Mouse (Mus musculus) embryonic facial prominence, embryonic 11.5 days (tissue): Measurements from ENCODE around the gene Inha. TPM values are rescaled to one million over a fixed set of nuclear protein-coding genes. Genes with fewer than 3 reads are reported as not detected.
A peak's percentile ranks its signal among the peaks of the same experiment; 100 is the strongest.

Experiments used
- ATAC-seq: fragments of 200-750 bp; cut with Nextera tagmentation; replicated peaks from 2 replicates; pipeline ENCODE4 v1.8.0; 2017; ENCODE audit warnings: low read depth; ENCODE audit not compliant: insufficient number of reproducible peaks, low FRiP score, low TSS enrichment
- DNase-seq: peaks from one replicate; pipeline ENCODE4 v3.0.0-alpha.2; 2015; ENCODE audit warnings: low spot score
- H3K27ac ChIP-seq: fragments of 300-500 bp; sonication (generic); replicated peaks from 2 replicates; pipeline ENCODE4 v1.5.1; 2014; ENCODE audit warnings: mild to moderate bottlenecking, low read depth, low read length, control low read depth
- H3K27me3 ChIP-seq: fragments of 300-500 bp; sonication (generic); 2 replicates; pipeline ENCODE4 v1.6.1; 2014; ENCODE audit warnings: mild to moderate bottlenecking, low read length, moderate library complexity, mixed read lengths; ENCODE audit not compliant: control insufficient read depth, insufficient read depth
- H3K36me3 ChIP-seq: fragments of 300-500 bp; sonication (generic); replicated peaks from 2 replicates; pipeline ENCODE4 v1.6.1; 2014; ENCODE audit warnings: low read depth, mild to moderate bottlenecking, low read length, moderate library complexity, mixed read lengths; ENCODE audit not compliant: control insufficient read depth, insufficient read depth
- H3K4me1 ChIP-seq: fragments of 300-500 bp; sonication (generic); 2 replicates; pipeline ENCODE4 v1.6.1; 2014; ENCODE audit warnings: low read length, mixed read lengths; ENCODE audit not compliant: control insufficient read depth, insufficient read depth
- H3K4me2 ChIP-seq: fragments of 300-500 bp; sonication (generic); 2 replicates; pipeline ENCODE4 v1.6.1; 2014; ENCODE audit warnings: low read depth, mild to moderate bottlenecking, control low read depth, low read length, moderate library complexity
- H3K4me3 ChIP-seq: fragments of 300-500 bp; sonication (generic); 2 replicates; pipeline ENCODE4 v1.5.1; 2014; ENCODE audit warnings: low read depth, low read length, control low read depth
- H3K9ac ChIP-seq: fragments of 300-500 bp; sonication (generic); replicated peaks from 2 replicates; pipeline ENCODE4 v1.6.1; 2014; ENCODE audit warnings: mild to moderate bottlenecking, control low read depth, low read length
- H3K9me3 ChIP-seq: fragments of 300-500 bp; sonication (generic); replicated peaks from 2 replicates; pipeline ENCODE4 v1.6.1; 2016; ENCODE audit warnings: mild to moderate bottlenecking, low read length, inconsistent platforms, mixed read lengths; ENCODE audit not compliant: control insufficient read depth
- WGBS: fragments of 180-500 bp; shearing (Covaris S2); extraction: QIAGEN DNeasy Blood & Tissue Kit; methylation state at CpG from one replicate; pipeline ENCODE4 v1.1.7; 2014; 5-methylcytosine and 5-hydroxymethylcytosine counted together
- polyA plus RNA-seq: library from polyadenylated mRNA; unstranded; fragments of >200 nt; fragmentation: Nextera tagmentation; extraction: Ambion mirVana; gene quantifications from 2 replicates; pipeline ENCODE4 v1.2.1, GENCODE M21; 2014

Gene Inha
- polyA plus RNA-seq, 1 experiment from 2014 or later, result 1.9 TPM

DNA sequence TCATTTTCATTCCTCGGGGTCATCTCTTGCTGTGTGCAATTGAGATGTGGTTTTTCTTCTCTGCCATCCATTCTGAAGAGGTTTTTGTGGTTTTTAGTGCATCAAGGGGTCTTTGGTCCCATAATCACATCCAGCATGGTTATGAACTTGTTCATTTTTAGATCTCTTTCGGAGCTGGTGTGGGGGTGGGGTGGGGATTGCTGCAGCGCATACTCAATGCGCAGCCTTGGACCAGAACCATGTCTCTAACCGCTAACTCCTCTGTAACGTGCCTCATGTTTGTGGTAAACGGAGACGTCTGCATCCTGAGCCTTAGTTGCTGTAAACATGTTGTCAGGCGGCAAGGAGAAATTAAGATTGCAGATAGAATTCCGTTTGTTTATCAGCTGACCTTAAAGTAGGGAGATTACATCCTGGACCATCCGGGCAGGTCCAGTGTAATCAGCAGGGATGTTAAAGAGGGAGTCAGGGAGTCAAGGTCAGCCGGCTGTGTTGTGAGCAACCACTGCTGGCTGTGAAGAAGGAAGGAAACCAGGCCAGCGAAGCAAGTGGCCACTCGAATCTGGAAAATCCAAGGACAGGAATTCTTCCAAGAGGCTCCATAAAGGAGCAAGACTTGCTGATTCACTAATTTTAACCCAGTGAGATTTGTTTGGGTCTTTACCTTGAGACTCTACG is 10.0 kb downstream of the Inha start:
- ATAC-seq (no peak), DNase-seq (no peak)
- Histone ChIP-seq H3K36me3 (no peaks in the 10 kb centered on the region), H3K4me1 (no peaks in the 10 kb centered on the region), H3K4me3 (no peak overlapping the region), H3K4me2 (no peak overlapping the region), H3K27me3 (no peaks in the 10 kb centered on the region), H3K9ac (no peak overlapping the region), H3K27ac (no peak overlapping the region), H3K9me3 (no peaks in the 10 kb centered on the region)
- WGBS, result 76% methylated on average over 15 of the region's 15 CpGs

DNA sequence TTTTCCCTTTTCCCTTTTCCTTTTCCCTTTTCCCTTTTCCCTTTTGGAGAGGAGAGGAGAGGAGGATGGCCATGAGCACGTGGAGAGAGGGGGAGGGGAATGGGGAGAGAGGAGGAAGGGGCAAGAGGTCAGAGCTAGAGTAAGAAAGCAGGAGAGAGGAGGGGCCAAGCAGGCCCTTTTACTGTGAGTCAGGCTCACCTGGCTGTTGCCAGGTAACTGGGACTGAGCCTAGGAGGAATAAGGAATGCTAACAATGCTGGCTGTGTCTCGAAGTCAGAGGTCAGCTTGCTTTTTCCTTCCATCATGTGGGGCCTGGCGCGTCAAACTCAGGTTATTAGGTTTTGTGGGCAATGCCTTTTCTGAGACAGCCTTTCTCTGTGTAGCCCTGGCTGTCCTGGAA is 11.1 kb downstream of the Inha start:
- Histone ChIP-seq H3K4me3 (no peak overlapping the region), H3K9ac (no peak overlapping the region), H3K36me3 (no peaks in the 10 kb centered on the region), H3K27ac (no peak overlapping the region), H3K4me2 (no peak overlapping the region), H3K4me1 (no peaks in the 10 kb centered on the region), H3K27me3 (no peaks in the 10 kb centered on the region), H3K9me3 (no peaks in the 10 kb centered on the region)
- no peak for ATAC-seq
- peak; percentile 12 for DNase-seq
- 48% methylated on average over 4 of the region's 4 CpGs for WGBS

DNA sequence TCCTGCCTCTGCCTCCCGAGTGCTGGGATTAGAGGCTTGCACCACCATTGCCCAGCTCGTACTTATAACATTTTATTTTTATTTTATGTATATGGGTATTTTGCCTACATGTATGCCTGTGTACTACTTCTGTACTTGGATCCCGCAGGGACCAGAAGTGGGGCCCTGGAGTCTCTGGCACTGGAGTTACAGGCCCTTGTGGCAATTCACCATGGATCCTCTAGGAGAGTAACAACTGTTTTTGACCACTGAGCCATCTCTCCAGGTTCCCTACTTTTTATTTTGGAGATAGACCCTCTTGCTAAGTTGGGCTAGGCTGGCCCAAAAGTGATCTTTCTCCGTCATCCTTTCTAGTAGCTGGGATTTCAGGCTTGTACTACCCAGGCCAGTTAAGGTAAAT is 11.6 kb downstream of the Inha start:
- Histone ChIP-seq H3K27me3 (no peaks in the 10 kb centered on the region), H3K9me3 (no peaks in the 10 kb centered on the region), H3K27ac (no peak overlapping the region), H3K4me3 (no peak overlapping the region), H3K36me3 (no peaks in the 10 kb centered on the region), H3K4me1 (no peaks in the 10 kb centered on the region), H3K9ac (no peak overlapping the region), H3K4me2 (no peak overlapping the region)
- 88% methylated on average over 4 of the region's 4 CpGs for WGBS
- DNase-seq (no peak), ATAC-seq (no peak)

DNA sequence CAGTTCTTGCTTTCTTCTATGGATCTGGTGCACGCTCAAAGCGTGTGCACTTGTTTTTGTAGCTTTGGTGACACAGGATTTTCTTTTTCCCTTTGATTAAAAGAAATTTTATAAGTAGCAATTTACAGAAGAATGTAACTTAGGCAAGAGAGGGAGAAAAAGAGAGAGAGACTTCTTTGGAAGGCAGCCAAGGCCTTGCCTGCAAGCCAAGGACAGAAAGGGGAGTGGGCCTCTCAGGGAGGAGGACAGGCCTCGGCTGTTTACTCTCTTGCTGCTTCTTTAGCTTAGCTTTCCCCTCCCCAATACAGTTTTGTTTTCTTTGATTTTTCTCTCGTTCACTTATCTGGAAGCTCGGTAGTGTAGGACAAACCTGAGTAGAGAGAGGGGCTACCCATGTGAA is 12.7 kb downstream of the Inha start:
- WGBS, result 89% methylated on average over 5 of the region's 5 CpGs
- Histone ChIP-seq H3K4me2 (no peak overlapping the region), H3K27me3 (no peaks in the 10 kb centered on the region), H3K4me1 (no peaks in the 10 kb centered on the region), H3K36me3 (no peaks in the 10 kb centered on the region), H3K9me3 (no peaks in the 10 kb centered on the region), H3K9ac (no peak overlapping the region), H3K27ac (no peak overlapping the region), H3K4me3 (no peak overlapping the region)
- no peak for DNase-seq
- ATAC-seq, result no peak

DNA sequence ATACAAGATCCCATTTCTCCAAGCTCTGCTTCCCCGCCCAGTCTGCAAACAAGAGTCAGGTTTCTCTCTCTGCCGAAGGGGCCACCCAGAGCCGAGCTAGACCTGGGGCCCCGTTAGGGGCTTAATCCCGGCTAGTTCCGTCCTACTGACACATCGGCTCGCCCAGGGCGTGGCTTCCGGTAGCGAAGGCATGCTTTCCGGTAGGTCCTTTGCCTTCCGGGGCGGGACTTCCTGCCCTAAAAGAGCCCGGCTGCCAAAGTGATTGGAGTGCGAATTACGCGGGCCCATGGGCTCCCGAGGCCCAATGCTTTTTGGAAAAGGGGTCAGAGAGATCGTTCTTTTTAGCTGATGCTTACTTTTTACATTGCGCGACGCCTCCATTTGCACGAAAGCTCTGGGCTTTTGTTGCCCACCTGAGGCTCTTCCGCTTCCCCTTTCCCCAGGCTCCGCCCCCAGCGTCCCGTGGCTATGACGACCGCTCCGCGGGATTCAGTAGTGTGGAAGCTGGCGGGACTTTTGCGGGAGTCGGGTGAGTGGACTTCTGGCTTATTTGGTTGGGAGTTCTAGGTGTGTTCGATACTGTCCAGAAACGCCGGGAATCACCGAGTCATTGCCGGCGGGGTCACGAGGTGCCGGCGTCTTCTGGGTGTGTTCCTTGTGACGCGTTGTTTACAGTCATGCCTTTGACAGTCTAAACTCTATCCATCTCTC is 14.6 kb downstream of the Inha start, which contains the start of gene Stk11ip:
Gene Stk11ip (plus strand): TSS at position 209 of the 711 bp plus-strand sequence.
- Histone ChIP-seq H3K9me3 (no peaks in the 10 kb centered on the region), H3K9ac (peak within 1 kb of the TSS; percentile 64), H3K27me3 (no peaks in the 10 kb centered on the region), H3K36me3 (no peaks in the 10 kb centered on the region), H3K4me1 (no peaks in the 10 kb centered on the region), H3K27ac (peak within 1 kb of the TSS; percentile 89), H3K4me2 (peak within 1 kb of the TSS; percentile 55), H3K4me3 (peak within 1 kb of the TSS; percentile 59)
- DNase-seq (peak; percentile 99), ATAC-seq (peak; percentile 97)
- under 1% methylated on average over 46 of the region's 46 CpGs for WGBS

DNA sequence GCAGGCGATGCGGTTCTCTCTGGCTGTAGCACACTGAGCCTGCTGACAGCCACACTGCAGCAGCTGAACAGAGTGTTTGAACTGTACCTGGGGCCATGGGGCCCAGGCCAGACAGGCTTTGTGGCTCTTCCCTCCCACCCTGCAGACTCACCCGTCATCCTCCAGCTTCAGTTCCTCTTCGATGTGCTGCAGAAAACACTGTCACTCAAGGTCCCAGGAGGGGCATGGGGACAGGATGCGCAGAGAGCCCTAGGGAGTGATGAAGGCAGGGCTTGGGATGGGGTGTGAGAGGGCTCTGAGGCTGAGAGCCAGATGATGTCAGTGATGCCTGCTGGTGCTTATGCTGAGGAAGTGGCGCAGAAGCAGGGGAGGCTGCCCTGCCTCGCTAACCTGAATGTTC is 17.8 kb downstream of the Inha start:
- ATAC-seq (no peak), DNase-seq (no peak)
- 92% methylated on average over 7 of the region's 7 CpGs for WGBS
- no peaks in the 10 kb centered on the region for H3K4me1 ChIP-seq
- H3K27ac ChIP-seq, result no peak overlapping the region
- H3K9ac ChIP-seq, result no peak overlapping the region
- H3K27me3 ChIP-seq, result no peaks in the 10 kb centered on the region
- H3K4me3 ChIP-seq, result no peak overlapping the region
- H3K9me3 ChIP-seq, result no peaks in the 10 kb centered on the region
- H3K36me3 ChIP-seq, result no peaks in the 10 kb centered on the region; the same call in 1 of the 2 replicates
- no peak overlapping the region for H3K4me2 ChIP-seq

DNA sequence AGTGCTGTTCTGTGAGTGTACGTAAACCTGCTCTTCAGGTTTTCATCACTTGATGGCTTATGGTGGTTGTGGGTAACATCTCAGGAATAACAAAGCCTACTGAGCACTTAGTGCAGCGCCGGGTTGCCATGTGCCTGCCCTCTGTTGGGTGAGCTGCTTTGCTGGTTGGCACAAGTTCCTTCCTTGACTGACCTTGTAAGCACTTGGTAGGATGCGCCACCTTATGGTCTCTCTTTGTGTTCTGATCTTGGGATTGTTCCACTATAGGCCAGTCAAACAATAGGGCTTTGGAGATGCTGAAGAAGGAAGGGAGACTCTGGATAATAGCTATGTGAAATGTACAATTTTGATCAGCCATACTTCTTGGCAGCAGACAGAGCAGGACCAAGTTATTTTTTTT is 23.7 kb downstream of the Inha start:
- Histone ChIP-seq H3K27ac (no peak overlapping the region), H3K4me2 (no peak overlapping the region), H3K9me3 (no peaks in the 10 kb centered on the region), H3K4me1 (no peaks in the 10 kb centered on the region), H3K4me3 (no peak overlapping the region), H3K9ac (no peak overlapping the region), H3K36me3 (peaks cover 3% of the 10 kb centered on the region), H3K27me3 (no peaks in the 10 kb centered on the region)
- WGBS, result 83% methylated on average over 4 of the region's 4 CpGs
- ATAC-seq, result no peak
- DNase-seq, result no peak
